Mouse (Mus musculus) left cerebral cortex, adult 18-20 months (tissue): ENCODE data around the gene Olfr1099. TPM values are rescaled to one million over a fixed set of nuclear protein-coding genes. Genes with fewer than 3 reads are reported as not detected.

Experiments used
- DNase-seq, 2 experiments: peaks; one replicate each; pipeline ENCODE4 v3.0.0; 2021 to 2022; ENCODE audit warnings: low spot score in 2 of 2, mixed read lengths in 1 of 2
- long read RNA-seq, 2 experiments: library from polyadenylated mRNA; stranded (forward); transcript quantifications; one replicate each; pipeline ENCODE4 v2.0.0; 2021
- total RNA-seq, 2 experiments: library from RNA; stranded (reverse); gene quantifications; 2 replicates each; pipeline ENCODE4 v1.2.3; 2021

Gene Olfr1099
- not detected for total RNA-seq
- long read RNA-seq, experiment 1, result 0 reads
- long read RNA-seq, experiment 2, result 0 reads

DNA sequence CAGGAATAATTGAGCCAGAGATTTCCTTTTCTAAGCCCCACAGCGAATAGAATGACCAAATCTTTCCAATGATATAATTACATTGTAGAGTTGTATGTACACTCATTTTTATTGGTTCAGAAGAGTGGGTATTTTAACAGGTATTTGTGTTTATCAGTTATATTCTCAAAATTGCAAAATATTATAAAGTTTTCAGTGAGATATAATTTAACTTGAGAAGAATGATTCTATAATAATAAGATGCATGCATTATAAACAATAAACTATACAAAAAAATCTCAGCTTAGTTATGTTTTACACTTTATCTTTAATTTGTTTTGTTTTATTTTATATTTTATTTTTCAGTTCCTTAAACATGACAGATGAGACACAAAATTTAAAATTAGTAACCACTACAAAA, at the start of gene Olfr1099:
TSS of gene Olfr1099 (minus strand) at position 101 of the 400 bp plus-strand sequence.
- DNase-seq, result no peak

DNA sequence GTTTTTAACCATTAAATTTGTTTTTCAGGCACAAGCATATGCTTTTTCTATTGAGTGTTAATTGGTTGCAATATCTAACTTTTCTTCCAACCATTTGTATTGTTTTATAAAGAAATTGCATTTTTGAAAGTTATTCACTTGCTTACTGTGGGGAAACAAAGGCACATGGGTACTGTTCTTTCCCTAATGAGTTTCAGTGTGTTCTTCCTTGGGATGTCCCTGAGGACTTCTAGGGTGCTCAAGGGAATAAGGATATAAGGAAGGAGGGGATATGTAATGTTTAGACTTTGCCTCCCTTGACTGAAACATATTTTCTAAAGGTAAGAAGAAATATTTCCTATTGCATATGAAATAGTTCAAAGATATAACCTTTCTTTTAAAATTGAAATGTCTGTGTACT, 37.6 kb upstream of the Olfr1099 start, which contains the start of gene Olfr1102:
TSS of gene Olfr1102 (plus strand) at position 301 of the 400 bp plus-strand sequence.
- DNase-seq, result no peak

DNA sequence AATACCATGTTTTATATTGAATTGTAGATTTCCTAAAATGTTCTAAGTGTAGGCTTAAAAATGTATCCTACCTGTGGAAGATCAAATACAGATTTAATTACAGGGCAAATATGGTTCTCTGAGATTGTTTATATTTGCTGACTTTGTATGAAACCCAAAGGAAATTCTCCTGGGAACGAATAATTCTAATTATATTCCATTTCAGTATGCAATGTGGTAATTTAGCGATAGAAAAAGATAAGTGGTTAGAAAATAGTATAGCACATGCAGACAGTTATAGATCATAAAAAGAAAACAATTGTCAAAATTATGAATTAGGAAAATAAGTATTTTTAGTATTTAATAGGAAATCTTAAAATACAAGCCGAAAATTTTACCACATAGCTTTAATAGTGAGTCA, 30.6 kb upstream of the Olfr1099 start, which contains the start of gene Olfr1101:
TSS of gene Olfr1101 (minus strand) at position 101 of the 400 bp plus-strand sequence.
- DNase-seq, result no peak

DNA sequence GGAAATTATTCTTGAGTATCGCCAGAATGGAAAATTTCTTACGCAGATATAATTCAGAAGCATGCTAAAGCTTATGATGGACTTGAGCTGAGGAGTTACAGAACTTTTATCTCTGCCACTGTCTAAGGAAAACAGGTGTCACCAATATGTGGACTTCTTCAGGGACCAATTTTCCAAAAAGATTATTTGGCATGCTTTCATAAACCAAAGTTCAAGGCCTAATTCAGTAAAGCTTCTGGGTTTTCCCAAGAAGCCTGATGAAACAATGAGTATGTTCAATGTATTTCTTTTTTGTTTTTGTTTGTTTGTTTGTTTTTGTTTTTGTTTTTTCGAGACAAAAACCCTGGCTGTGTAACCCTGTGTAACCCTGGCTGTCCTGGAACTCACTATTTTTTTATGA, 19.4 kb upstream of the Olfr1099 start, which contains the start of gene Olfr1100:
TSS of gene Olfr1100 (minus strand) at position 101 of the 400 bp plus-strand sequence.
- no peak for DNase-seq

DNA sequence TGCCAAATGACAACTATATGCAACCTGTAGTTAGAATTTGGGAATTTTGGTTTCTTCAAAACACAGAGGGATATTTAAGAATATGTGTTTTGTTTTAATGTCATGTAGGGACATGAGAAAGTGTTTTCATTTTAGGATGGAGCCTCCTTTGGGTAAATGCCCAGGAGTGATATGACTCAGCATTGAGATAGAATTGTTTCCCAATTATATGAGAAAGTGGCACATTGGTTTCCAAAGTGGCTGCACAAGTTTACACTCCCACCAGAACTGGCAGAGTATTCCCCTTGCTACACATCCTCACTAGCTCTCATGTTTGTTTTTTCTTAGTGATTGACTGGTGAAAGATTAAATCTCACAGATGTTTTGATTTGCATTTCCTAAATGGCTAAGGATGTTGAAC, 33.9 kb downstream of the Olfr1099 start:
- DNase-seq, result peak; percentile 14 to 16

DNA sequence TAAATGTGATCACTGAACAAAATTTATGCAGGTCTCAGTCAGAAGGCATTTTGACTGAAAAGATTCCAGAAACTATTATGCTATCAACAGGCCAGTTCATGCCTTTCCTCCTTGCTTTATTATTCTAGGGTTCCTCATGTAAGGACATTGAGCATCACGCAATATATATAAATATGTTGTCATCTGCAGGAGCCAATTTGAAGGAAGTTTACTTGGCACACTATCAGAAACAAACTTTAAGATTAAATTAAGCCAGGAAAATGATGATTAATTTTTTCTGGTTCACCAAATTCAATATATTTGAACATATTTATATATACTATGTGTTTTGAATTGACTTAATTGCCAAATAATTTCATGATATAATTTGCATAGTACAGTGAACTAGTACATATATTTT, 36.0 kb downstream of the Olfr1099 start, which contains the start of gene Olfr1098:
TSS of gene Olfr1098 (minus strand) at position 101 of the 400 bp plus-strand sequence.
- DNase-seq, result no peak

DNA sequence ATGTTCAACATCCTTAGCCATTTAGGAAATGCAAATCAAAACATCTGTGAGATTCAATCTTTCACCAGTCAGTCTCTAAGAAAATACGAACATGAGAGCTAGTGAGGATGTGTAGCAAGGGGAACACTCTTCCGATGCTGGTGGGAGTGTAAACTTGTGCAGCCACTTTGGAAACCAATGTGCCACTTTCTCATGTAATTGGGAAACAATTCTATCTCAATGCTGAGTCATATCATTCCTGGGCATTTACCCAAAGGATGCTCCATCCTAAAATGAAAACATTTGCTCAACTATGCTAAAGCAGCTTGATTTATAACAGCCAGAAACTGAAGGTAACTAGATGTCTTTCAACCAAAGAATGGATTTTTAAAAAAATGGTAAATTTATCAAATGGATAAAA, 54.8 kb downstream of the Olfr1099 start:
- peak; percentile 2 to 3 for DNase-seq

Other genes starting within 250 kb of the Olfr1099 start
- gene Olfr1089, start 227.0 kb downstream of the Olfr1099 start, total RNA-seq, result not detected
- not detected for gene Olfr1090, start 201.7 kb downstream of the Olfr1099 start, total RNA-seq
- not detected for gene Olfr1093, start 178.2 kb downstream of the Olfr1099 start, total RNA-seq
- not detected for gene Olfr141, start 150.7 kb downstream of the Olfr1099 start, total RNA-seq
- gene Olfr1094, start 136.0 kb downstream of the Olfr1099 start, total RNA-seq, result not detected
- gene Olfr1095, start 109.0 kb downstream of the Olfr1099 start, total RNA-seq, result not detected
- not detected for gene Gm13723, start 85.9 kb downstream of the Olfr1099 start, total RNA-seq
- not detected for gene Olfr1097, start 68.5 kb downstream of the Olfr1099 start, total RNA-seq
- gene Olfr1098, start 36.1 kb downstream of the Olfr1099 start, total RNA-seq, result not detected
- gene Olfr1100, start 19.3 kb upstream of the Olfr1099 start, total RNA-seq, result not detected
- gene Olfr1101, start 30.5 kb upstream of the Olfr1099 start, total RNA-seq, result not detected
- not detected for gene Olfr1102, start 37.7 kb upstream of the Olfr1099 start, total RNA-seq
- gene Olfr1104, start 66.4 kb upstream of the Olfr1099 start, total RNA-seq, result not detected
- not detected for gene Olfr1105, start 75.8 kb upstream of the Olfr1099 start, total RNA-seq
- gene Olfr1106, start 91.6 kb upstream of the Olfr1099 start, total RNA-seq, result not detected
- not detected for gene Olfr1107, start 115.1 kb upstream of the Olfr1099 start, total RNA-seq
- not detected for gene Olfr1109, start 135.3 kb upstream of the Olfr1099 start, total RNA-seq
- gene Olfr259, start 153.9 kb upstream of the Olfr1099 start, total RNA-seq, result not detected
- gene Olfr1110, start 179.6 kb upstream of the Olfr1099 start, total RNA-seq, result not detected
- gene Olfr1111, start 191.9 kb upstream of the Olfr1099 start, total RNA-seq, result not detected
- not detected for gene Olfr1112, start 227.1 kb upstream of the Olfr1099 start, total RNA-seq
- gene Olfr1113, start 248.3 kb upstream of the Olfr1099 start, total RNA-seq, result not detected